Mouse (Mus musculus) spleen, adult 2 months (tissue): ENCODE results near the gene Rasal2.

ENCODE experiments used
- CTCF ChIP-seq: fragments of 200-500 bp; IDR thresholded peaks from 2 replicates; pipeline ENCODE4 v1.5.1; 2011; ENCODE audit warnings: mild to moderate bottlenecking, inconsistent platforms; ENCODE audit not compliant: insufficient read depth, insufficient read length, insufficient replicate concordance; ENCODE audit errors: extremely low read depth
- POLR2A ChIP-seq: fragments of 200-500 bp; IDR thresholded peaks from 2 replicates; pipeline ENCODE4 v1.6.1; 2011; ENCODE audit warnings: low read depth, low read length, inconsistent platforms

- TF ChIP-seq CTCF (no peak), POLR2A (no peak)
These were observed 284.2 kb downstream of the Rasal2 start for GRCm38 (mm10) chr1:157128219-157128618.
